Mouse (Mus musculus): ENCODE measurements around the gene Olfr224.
"Not testable (repeated sequence)": the region's sequence is repeated elsewhere in the genome, so short reads cannot be mapped to it uniquely, and the experiment has no call there.

GRCm38 (mm10) chr11:58518916-58519315 is 51.4 kb downstream of the Olfr224 start:
- TF ChIP-seq CTCF (IDR thresholded peaks at IDR 0.05 in 2 of 3, conservative IDR thresholded peaks at IDR 0.05 in 1 of 3; ENCODE audit: control insufficient read depth in 1 of 3, insufficient read depth in 1 of 3, low read depth in 2 of 3, low read length in 3 of 3, poor library complexity in 1 of 3, severe bottlenecking in 1 of 3); BHLHE40 (IDR thresholded peaks at IDR 0.05; ENCODE audit: borderline replicate concordance, low read depth, low read length): not testable (repeated sequence)
